Mouse (Mus musculus) liver, adult 2 months (tissue): ENCODE data around the gene Sfmbt2. TPM values are rescaled to one million over a fixed set of nuclear protein-coding genes. Genes with fewer than 3 reads are reported as not detected.

Source experiments
- DNase-seq: peaks from one replicate; pipeline ENCODE4 v3.0.0-alpha.2; 2011; ENCODE audit warnings: low read depth, low spot score; ENCODE audit errors: extremely low read depth
- H3K27ac ChIP-seq: fragments of 200-500 bp; replicated peaks from 2 replicates; pipeline ENCODE4 v1.5.1; 2012; ENCODE audit warnings: low read depth, mild to moderate bottlenecking, control low read depth, inconsistent platforms, low read length; ENCODE audit not compliant: insufficient read depth
- H3K27me3 ChIP-seq: fragments of 200-500 bp; 2 replicates; pipeline ENCODE4 v1.6.1; 2012; ENCODE audit warnings: mild to moderate bottlenecking, moderate library complexity, low read length, inconsistent platforms; ENCODE audit not compliant: control insufficient read depth, insufficient read depth
- H3K36me3 ChIP-seq: fragments of 200-500 bp; 2 replicates; pipeline ENCODE4 v1.6.1; 2012; ENCODE audit warnings: low read length, inconsistent platforms; ENCODE audit not compliant: control insufficient read depth, insufficient read depth
- H3K4me1 ChIP-seq: fragments of 200-500 bp; 2 replicates; pipeline ENCODE4 v1.6.1; 2011; ENCODE audit warnings: low read length; ENCODE audit not compliant: control insufficient read depth, insufficient read depth
- H3K4me3 ChIP-seq: fragments of 200-500 bp; 2 replicates; pipeline ENCODE4 v1.5.1; 2011; ENCODE audit warnings: low read depth, mild to moderate bottlenecking, control low read depth, low read length, moderate library complexity; ENCODE audit not compliant: insufficient read depth
- H3K79me2 ChIP-seq: fragments of 200-500 bp; 2 replicates; pipeline ENCODE4 v1.6.1; 2012; ENCODE audit warnings: inconsistent platforms, mild to moderate bottlenecking, low read length, moderate library complexity; ENCODE audit not compliant: control insufficient read depth, insufficient read depth
- H3K9ac ChIP-seq: fragments of 200-500 bp; 2 replicates; pipeline ENCODE4 v1.6.1; 2012; ENCODE audit warnings: low read depth, mild to moderate bottlenecking, control low read depth, inconsistent platforms, low read length
- CTCF ChIP-seq: fragments of 200-500 bp; IDR thresholded peaks from 2 replicates; pipeline ENCODE4 v1.5.1; 2011; ENCODE audit warnings: low read depth, low read length, control low read depth
- POLR2A ChIP-seq: fragments of 200-500 bp; IDR thresholded peaks from 2 replicates; pipeline ENCODE4 v1.6.1; 2011; ENCODE audit warnings: low read length, control low read depth; ENCODE audit not compliant: insufficient read depth; ENCODE audit errors: extremely low read depth
- WGBS: fragments of 180-500 bp; shearing (Covaris S2); methylation state at CpG from one replicate; pipeline ENCODE4 v1.1.7; 2018; 5-methylcytosine and 5-hydroxymethylcytosine counted together
- polyA plus RNA-seq: library from polyadenylated mRNA; depleted of rRNA; stranded (reverse); fragments of >200 nt; gene quantifications from 2 replicates; pipeline ENCODE4 v1.2.3, GENCODE M21; 2012; rRNA removed
- total RNA-seq: library from RNA; depleted of rRNA; stranded (reverse); fragments of >200 nt; gene quantifications from 2 replicates; pipeline ENCODE4 v1.2.3, GENCODE M21; 2014; rRNA removed

Sfmbt2 gene
- total RNA-seq, result under 0.01 and 0.07 TPM in 2 replicates
- 0.05 and 0.06 TPM in 2 replicates for polyA plus RNA-seq

DNA sequence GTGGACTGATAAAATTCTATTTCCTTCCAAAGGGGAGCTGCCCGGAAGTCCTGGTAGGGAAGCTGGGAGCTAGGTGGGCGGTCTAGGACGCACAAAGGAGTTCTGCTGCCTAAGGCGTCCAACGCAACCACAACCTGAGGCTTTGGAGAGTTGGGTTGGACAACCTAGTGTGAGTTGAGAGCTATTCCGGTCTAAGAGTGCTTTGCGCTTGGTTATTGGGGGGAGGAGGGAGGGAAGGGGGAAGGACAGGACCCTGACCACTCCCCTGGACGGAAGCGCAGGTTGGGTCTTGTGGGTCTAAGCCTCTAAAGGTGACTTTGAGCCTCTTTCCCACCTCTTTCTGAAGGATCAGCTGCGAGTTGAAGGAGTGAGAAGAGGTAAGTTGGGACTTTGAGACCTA lies at the start of gene Sfmbt2:
TSS of gene Sfmbt2 (plus strand) at position 335 of the 400 bp plus-strand sequence.
- no peaks in the 10 kb centered on the region for H3K79me2 ChIP-seq
- H3K4me1 ChIP-seq, result peaks cover 12% of the 10 kb centered on the region
- H3K27ac ChIP-seq, result no peak within 1 kb of the TSS
- H3K9ac ChIP-seq, result no peak within 1 kb of the TSS
- no peak within 1 kb of the TSS for H3K4me3 ChIP-seq
- peaks cover 21% of the 10 kb centered on the region; the same call in 1 of the 2 replicates for H3K27me3 ChIP-seq
- WGBS, result 9% methylated on average over 10 of the region's 10 CpGs
- no peak for DNase-seq
- TF ChIP-seq POLR2A, result no peak
- no peaks in the 10 kb centered on the region for H3K36me3 ChIP-seq

DNA sequence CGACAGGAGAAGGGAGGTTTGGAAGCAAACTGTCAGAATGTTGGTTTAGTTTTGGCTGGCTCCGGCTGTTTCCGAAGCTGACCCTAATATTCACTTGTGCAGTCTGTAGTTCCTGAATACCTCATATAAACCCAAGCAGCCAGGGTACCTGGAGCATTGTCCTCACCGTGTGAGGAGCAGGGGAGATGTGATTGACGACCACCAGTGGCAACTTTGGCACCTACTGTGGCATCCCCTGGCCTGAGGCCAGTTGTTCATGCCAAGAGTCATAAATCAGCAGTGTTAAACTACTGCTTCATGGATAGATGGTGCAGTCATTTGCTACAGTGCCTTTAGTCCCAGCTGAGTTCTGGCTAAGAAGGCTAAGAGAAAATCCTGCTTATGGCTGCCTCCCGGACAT lies 49.2 kb upstream of the Sfmbt2 start:
- H3K27ac ChIP-seq, result no peak overlapping the region
- WGBS, result 68% methylated on average over 6 of the region's 6 CpGs
- no peaks in the 10 kb centered on the region for H3K36me3 ChIP-seq
- H3K79me2 ChIP-seq, result no peaks in the 10 kb centered on the region
- TF ChIP-seq CTCF (no peak), POLR2A (no peak)
- no peaks in the 10 kb centered on the region for H3K4me1 ChIP-seq
- no peak overlapping the region for H3K4me3 ChIP-seq
- no peak for DNase-seq
- no peak overlapping the region for H3K9ac ChIP-seq
- no peaks in the 10 kb centered on the region for H3K27me3 ChIP-seq

DNA sequence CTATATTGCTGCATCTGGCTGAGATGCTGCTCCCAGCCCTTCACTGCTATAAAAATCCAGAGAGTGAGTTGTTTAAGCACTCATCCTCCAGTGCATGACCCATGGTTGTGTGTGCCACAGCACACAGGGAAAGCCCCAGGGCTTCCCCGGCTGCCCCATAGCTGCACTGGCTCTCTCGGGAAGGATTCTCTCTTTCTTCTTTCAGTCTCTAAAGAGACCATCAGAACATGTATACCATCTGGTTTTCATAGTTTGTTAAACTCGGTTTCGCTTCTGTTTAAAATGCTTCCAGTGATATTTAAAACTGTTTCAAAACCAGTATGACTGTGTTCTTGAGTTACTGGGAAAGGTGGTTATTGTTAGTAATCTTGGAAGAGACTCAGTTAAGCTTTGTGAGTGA lies 47.1 kb upstream of the Sfmbt2 start:
- WGBS, result 89% methylated on average over 4 of the region's 4 CpGs
- H3K4me3 ChIP-seq, result no peak overlapping the region

DNA sequence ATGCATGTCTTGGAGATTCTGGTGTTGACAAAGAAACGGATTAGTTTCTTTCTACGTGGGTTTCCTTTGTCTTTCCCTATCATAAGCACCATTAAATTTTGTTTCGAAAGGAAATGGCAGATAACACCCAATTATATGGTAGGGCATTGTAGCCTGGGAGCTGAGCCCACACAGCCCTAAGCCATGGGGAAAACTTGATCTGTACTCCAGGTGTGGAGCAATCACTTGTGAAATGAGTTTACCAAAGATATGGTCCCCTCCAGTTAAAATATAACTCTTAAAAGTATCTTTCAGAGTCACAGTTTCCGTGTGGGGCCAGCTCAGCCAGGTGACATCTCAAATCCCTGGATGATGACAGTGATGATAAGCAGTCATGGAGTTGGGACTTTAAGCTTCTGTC lies 45.3 kb upstream of the Sfmbt2 start:
- Histone ChIP-seq H3K4me3 (no peak overlapping the region), H3K36me3 (no peaks in the 10 kb centered on the region), H3K27me3 (no peaks in the 10 kb centered on the region), H3K9ac (no peak overlapping the region), H3K79me2 (no peaks in the 10 kb centered on the region), H3K4me1 (no peaks in the 10 kb centered on the region), H3K27ac (no peak overlapping the region)
- WGBS, result 63% methylated on average over 4 of the region's 4 CpGs
- no peak for DNase-seq
- TF ChIP-seq POLR2A (no peak), CTCF (no peak)

More for the DNA sequence above, 47.1 kb upstream of the Sfmbt2 start:
- H3K36me3 ChIP-seq, result no peaks in the 10 kb centered on the region
- no peak for DNase-seq
- H3K27me3 ChIP-seq, result no peaks in the 10 kb centered on the region
- no peak overlapping the region for H3K9ac ChIP-seq
- TF ChIP-seq CTCF (no peak), POLR2A (no peak)
- H3K4me1 ChIP-seq, result no peaks in the 10 kb centered on the region
- no peak overlapping the region for H3K27ac ChIP-seq
- H3K79me2 ChIP-seq, result no peaks in the 10 kb centered on the region

DNA sequence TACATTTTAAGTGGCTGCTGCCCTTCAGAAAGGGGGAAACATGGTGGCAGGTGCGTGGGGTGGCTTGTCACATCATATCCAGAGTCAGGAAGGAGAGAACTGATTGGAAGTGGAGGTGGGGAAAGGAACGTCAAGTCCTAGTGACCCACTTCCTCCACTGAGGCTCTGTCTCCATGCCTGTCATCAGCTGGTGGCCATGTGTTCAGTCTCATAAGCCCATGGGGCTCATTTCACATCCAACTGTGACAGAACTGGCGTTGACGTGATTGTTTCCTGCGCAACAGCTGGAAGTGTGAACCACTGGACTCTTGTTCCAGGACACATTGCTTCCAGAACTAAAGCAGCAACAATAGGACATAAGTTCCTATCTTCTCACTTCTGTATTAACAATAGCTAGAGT lies 40.1 kb upstream of the Sfmbt2 start:
- WGBS, result 81% methylated on average over 5 of the region's 5 CpGs
- no peak for TF ChIP-seq CTCF
- TF ChIP-seq POLR2A, result no peak
- no peaks in the 10 kb centered on the region for H3K79me2 ChIP-seq

DNA sequence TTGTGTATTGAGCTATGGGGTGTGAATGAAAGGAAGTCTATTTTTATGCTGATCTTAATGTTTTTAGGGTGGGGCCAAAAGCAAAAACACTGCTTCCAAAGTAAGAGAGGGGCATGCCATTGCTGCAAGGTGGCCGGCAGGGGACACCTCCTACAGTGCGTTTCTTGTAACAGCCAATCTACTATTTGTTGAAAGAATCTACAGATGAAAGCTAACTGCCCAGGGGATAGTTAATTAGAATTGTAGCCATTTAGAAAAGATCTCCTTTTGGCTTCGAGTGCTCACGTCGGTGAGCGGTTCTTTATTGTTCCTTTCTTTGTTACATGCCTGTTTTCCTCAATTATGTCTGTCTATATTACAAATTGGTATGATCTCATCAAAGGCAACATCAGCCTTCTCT lies 36.0 kb upstream of the Sfmbt2 start:
- H3K4me3 ChIP-seq, result no peak overlapping the region
- no peak for DNase-seq
- no peaks in the 10 kb centered on the region for H3K36me3 ChIP-seq
- TF ChIP-seq POLR2A (no peak), CTCF (no peak)
- H3K27ac ChIP-seq, result no peak overlapping the region
- H3K27me3 ChIP-seq, result no peaks in the 10 kb centered on the region
- H3K79me2 ChIP-seq, result no peaks in the 10 kb centered on the region
- WGBS, result 43% methylated on average over 6 of the region's 6 CpGs
- no peaks in the 10 kb centered on the region for H3K4me1 ChIP-seq
- H3K9ac ChIP-seq, result no peak overlapping the region

More for the DNA sequence above, 40.1 kb upstream of the Sfmbt2 start:
- Histone ChIP-seq H3K27me3 (no peaks in the 10 kb centered on the region), H3K27ac (no peak overlapping the region), H3K9ac (no peak overlapping the region), H3K4me3 (no peak overlapping the region), H3K4me1 (no peaks in the 10 kb centered on the region), H3K36me3 (no peaks in the 10 kb centered on the region)
- DNase-seq, result no peak
